Mouse (Mus musculus) thymus, postnatal 10 days (tissue): ENCODE measurements around the gene Hagh.

ENCODE experiments used
- DNase-seq, 2 experiments: peaks; one replicate each; pipeline ENCODE4 v3.0.0; 2021; ENCODE audit warnings: low spot score in 2 of 2

Gene Hagh

GRCm38 (mm10) chr17:24886134-24886931 is 46.4 kb downstream of the Hagh start, which contains the start of the genes Nubp2 and Spsb3:
TSS of gene Nubp2 (minus strand) at chr17:24886349.
TSS of gene Spsb3 (plus strand) at chr17:24886643.
- DNase-seq = peak; percentile 95 to 98

GRCm38 (mm10) chr17:24886932-24887271 is 47.0 kb downstream of the Hagh start:
- DNase-seq = no peak

GRCm38 (mm10) chr17:24887291-24888080 is 47.5 kb downstream of the Hagh start:
- DNase-seq = peak in 1 of 2 experiments; percentile 27

- DNase-seq = no peak
These were observed 48.9 kb downstream of the Hagh start for GRCm38 (mm10) chr17:24888862-24889261.

DNA sequence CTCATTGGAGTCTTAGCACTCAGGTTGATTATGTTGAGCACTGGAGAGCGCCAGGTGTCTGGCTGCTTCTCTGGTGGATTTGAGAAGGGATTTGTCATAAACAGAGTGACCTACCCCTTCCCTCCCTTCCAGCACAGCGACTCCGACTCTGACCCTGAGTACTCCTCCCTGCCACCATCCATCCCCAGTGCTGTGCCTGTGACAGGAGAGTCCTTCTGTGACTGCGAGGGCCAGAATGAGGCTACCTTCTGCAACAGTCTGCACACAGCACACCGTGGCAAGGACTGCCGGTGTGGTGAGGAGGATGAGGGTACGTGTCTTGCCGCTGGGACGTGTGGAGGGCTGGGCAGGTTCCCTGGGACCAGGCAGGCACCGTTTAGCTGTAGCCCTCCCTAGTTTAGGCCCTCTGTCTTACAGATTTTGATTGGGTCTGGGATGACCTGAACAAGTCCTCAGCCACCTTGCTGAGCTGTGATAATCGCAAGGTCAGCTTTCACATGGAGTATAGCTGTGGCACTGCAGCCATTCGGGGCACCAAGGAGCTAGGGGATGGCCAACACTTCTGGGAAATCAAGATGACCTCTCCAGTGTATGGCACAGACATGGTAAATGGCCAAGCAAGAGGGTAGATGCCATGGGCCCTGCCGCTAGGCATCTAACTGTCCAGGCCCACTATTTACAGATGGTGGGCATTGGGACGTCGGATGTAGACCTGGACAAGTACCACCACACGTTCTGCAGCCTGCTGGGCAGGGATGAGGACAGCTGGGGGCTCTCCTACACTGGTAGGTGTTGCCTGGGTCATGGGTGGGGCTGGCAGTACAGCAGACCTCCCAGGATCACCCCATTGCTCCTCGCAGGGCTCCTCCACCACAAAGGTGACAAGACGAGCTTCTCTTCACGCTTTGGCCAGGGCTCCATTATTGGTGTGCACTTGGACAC is 50.5 kb downstream of the Hagh start:
- no peak for DNase-seq

DNA sequence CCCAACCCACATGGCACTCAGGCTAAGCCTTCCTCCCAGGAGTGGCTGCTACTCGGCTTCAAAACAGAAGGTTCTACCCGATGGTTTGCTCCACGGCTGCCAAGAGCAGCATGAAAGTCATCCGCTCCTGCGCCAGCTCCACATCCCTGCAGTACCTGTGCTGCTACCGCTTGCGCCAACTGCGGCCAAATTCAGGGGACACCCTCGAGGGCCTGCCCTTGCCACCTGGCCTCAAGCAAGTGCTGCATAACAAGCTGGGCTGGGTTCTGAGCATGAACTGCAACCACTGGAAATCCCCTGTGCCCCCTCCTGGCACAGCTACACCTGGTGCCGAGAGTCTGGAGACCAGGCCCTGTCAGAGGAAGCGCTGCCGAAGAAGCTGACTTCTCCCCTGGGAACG is 51.4 kb downstream of the Hagh start:
- no peak for DNase-seq

DNA sequence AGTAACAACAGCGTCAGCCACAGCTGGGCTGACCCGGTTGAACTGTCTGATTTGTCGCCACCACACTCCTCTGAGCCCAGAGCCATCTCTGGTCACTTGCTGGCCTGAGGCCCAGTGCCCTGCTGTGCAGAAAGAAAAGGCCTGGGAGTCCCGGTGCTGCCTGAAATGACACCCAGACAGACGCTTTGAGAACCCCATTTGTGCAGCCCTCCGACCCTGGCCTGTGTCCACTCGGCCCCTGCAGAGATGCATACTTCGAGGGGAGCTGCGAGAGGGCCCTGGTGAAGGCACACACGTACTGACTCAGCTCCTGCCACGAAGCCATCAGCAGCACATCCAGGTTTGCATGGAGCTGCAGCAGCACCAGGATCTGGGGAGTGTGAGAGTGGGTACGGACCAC is 52.8 kb downstream of the Hagh start:
- no peak for DNase-seq

DNA sequence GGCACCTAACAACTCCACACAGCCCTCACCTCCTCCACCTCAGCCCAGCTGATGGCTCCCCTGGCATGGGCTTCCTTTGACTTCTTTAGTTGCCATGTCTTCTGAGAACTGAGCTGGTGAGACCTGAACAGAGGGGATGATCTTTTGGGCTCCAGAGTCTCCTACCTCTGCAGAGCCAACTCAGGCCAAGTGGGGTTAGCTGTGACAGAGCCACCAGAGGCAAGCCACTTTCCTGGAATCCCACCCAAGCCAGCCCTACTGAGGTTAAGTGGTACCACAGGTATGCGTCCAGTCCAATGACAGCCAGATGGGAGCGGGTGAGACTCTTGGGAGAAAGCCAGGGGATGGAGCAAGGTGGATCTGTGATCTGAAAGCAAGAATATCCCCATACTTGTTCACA is 53.3 kb downstream of the Hagh start:
- DNase-seq = no peak

- DNase-seq = no peak
These were observed 54.4 kb downstream of the Hagh start for GRCm38 (mm10) chr17:24894061-24894994.

DNA sequence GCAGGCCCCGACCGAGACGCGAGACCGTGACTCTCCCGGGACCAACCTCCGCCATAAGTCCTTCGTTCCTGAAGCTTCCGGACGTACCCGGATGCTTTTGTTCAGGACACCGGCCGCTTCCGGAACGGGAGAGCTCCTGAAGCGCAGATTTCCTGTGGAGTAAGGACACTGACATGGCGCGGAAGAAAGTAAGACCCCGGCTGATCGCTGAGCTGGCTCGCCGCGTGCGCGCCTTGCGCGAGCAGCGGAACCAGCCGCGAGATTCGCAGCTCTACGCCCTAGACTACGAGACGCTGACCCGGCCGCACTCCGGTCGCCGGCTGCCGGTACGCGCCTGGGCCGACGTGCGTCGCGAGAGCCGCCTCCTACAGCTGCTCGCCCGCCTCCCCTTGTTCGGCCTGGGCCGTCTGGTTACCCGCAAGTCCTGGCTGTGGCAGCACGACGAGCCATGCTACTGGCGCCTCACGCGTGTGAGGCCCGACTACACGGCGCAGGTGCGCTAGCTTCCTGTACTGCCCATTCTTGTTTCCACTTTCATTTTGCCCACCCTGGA is 55.1 kb downstream of the Hagh start, which contains the start of the genes Eme2 and Mrps34:
Gene Eme2 (minus strand): TSS at position 93 of the 553 bp plus-strand sequence.
Gene Mrps34 (plus strand): TSS at position 122 of the 553 bp plus-strand sequence.
- peak; percentile 61 to 65 for DNase-seq

DNA sequence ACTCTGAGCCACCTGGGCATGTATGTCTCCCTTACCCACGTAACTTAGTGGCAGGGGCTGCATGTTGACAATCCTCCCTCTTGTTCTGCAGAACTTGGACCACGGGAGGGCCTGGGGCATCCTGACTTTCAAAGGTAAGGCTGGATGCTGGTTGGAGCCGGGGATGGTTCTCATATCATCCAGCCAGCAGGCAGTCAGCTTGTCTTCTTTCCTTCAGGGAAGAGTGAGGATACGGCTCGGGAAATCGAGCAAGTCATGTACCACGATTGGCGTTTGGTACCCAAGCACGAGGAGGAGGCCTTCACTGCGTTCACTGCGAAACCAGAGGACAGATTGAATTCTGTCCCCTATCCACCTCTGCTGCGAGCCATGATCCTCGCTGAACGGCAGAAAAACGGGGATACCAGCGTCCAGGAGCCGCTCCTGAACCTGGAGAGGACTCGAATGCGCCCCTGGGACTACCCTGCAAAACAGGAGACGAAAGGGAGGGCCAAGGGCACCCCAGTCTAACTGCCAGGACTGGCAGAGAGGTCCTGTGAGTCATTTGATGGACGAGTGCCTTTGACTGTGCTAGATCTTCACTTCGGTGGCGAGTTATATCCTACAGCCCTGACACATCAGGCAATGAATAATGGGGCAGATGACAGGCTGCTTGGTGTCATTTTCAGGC is 55.8 kb downstream of the Hagh start:
- DNase-seq = no peak

DNA sequence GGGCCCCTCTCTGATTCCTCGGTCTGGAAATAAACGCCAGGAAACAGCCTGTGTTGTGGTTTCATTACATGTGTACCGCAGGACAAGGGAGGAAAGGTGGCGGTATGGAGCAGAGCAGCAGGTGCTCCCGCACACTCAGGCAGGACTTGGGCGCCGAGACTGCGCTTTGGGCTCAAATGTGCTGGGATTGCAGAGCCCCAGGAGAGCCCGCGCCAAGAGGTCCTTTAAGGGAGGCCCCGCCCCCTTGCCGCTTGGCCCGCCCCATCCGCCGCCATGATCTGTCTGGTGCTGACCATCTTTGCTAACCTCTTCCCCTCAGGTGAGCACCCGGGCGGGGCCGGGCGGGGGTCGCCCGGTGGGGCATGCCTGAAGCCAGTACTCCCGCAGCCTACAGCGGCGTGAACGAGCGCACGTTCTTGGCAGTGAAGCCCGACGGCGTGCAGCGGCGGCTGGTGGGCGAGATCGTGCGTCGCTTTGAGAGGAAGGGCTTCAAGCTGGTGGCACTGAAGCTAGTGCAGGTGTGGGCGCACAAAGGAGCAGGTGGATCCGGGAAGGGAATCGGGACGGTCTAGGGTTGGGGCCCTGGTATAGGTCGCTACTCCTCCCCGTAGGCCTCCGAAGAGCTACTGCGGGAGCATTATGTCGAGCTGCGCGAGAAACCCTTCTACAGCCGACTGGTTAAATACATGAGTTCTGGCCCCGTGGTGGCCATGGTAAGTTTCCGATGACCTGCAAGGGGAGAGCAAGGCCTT is 56.5 kb downstream of the Hagh start, which contains the start of gene Nme3:
Gene Nme3 (plus strand): TSS at position 260 of the 752 bp plus-strand sequence.
- peak; percentile 62 to 67 for DNase-seq

- DNase-seq = no peak
These were observed 57.0 kb downstream of the Hagh start for GRCm38 (mm10) chr17:24896993-24897269.

- no peak for DNase-seq
These were observed 57.7 kb downstream of the Hagh start for GRCm38 (mm10) chr17:24897600-24897999.

DNA sequence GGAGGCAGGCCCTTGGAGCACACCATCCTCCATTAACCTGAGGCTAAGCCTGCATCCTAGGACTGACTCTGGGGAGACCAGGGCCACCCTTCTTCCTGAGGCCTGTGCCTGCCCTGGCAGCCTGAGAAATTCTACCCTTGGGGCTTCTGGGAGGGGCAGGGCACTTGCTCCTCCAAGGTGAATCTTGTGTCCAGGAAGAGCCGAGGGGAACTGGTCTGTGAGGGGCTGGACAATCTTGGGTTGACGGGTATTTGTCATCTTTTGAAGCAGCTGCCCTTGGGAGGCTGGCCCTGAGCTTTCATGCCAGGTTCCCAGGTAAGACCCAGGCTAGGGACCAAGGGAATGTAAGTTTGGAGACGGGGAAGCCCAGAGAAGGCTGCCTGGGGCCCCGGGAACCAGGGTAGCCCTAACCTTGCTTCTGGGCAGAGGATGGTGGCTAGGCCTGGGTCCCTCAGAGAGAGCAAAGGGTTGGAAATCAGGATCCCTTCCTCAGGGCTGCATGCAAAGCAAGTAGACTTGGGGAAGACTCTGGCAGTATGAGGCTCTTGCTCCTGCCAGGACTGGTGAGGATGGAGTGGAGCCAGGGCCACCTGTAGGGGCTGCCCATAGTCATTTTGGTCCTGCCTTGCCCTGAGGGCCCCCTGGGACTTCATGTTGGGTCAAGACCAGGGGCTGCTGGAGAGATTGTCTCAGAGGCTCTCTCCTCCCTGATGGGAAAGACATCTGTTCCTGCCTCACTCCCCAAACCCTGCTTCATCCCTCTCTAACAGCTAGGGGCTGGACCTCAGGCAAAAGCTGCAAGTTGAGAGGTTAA is 58.3 kb downstream of the Hagh start:
- no peak for DNase-seq

GRCm38 (mm10) chr17:24899153-24899552 is 59.2 kb downstream of the Hagh start:
- no peak for DNase-seq

DNA sequence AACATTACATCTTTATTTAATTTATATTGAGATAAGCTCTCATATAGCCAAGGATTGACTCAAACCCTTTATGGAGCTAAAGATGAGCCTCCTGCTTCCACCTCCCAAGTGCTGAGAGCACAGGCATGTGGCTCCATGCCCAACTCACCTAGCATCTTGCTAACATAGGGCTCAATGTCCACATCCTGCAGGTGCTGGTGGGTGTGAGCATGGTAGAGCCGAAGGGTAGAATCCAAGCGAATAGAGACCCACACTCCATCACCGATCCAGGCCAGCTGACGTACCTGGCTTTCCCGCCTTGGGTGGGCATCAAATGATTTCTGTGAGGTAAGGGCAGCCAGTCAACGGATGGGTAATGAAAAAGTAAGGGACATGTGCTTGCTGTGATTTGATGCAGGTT is 60.1 kb downstream of the Hagh start:
- DNase-seq = no peak

GRCm38 (mm10) chr17:24902124-24902523 is 62.2 kb downstream of the Hagh start:
- DNase-seq = no peak
